Mouse (Mus musculus) lung, postnatal 0 days (tissue): ENCODE measurements around the gene Mrps34.

Source experiments
- CTCF ChIP-seq: IDR thresholded peaks from 2 replicates; pipeline ENCODE4 v1.5.1; 2016; ENCODE audit warnings: antibody characterized with exemption, mild to moderate bottlenecking
- EP300 ChIP-seq: IDR thresholded peaks from 2 replicates; pipeline ENCODE4 v1.6.1; 2016; ENCODE audit warnings: antibody characterized with exemption, mild to moderate bottlenecking, control low read depth

DNA sequence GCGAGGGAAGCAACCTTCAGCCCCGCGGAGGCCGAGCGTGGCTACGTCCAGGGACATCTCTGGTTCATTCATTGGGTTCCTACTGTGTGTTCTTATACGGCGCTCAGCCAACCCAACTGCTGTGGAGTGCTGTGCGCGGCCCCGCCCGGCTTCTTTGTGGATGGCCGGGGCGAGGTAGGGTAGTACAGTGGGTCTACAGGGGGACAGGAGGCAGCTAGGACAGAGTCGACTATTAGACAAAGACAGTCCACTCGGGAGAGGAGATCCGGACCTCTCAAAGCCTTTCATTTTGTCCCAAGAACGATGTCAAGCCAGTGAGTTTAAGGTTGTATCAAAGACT lies 8.0 kb upstream of the Mrps34 start:
- no peak for TF ChIP-seq CTCF
- no peak for TF ChIP-seq EP300
